Comparison of ENCODE assay signal across 18 mouse cellular contexts in genomic region chr1:62639440-62639839, GRCm38 (mm10).
"Had no signal": no experiment of that assay in that cellular context is flagged by ENCODE, and none has a peak within 500 bp of the region (broad histone marks: within the 10 kb centered on the region; RNA-seq: fewer than 3 reads in every experiment).

No protein-coding gene starts in this region.

- H3K27ac ChIP-seq: kidney, postnatal 0 days; limb, embryonic 10.5 days; limb, embryonic 13.5 days; liver, embryonic 12.5 days; liver, embryonic 15.5 days; lung, embryonic 15.5 days; midbrain, embryonic 15.5 days; neural tube, embryonic 13.5 days had no signal

- H3K4me3 ChIP-seq: limb, embryonic 10.5 days; limb, embryonic 13.5 days; liver, embryonic 12.5 days; liver, embryonic 15.5 days; lung, embryonic 15.5 days; midbrain, embryonic 15.5 days; neural tube, embryonic 13.5 days had no signal

- DNase-seq: kidney, postnatal 36 days; liver; lung, adult 18-20 months; lung, postnatal 10 days; lung, postnatal 36 days; retina, postnatal 1 day; right cerebral cortex, postnatal 25 days; thymus, adult 18-20 months; thymus, postnatal 36 days had no signal

- H3K4me1 ChIP-seq: liver, embryonic 12.5 days; liver, embryonic 15.5 days had no signal

- H3K36me3 ChIP-seq: limb, embryonic 10.5 days; limb, embryonic 13.5 days; liver, embryonic 12.5 days; liver, embryonic 15.5 days; lung, embryonic 15.5 days; midbrain, embryonic 15.5 days; neural tube, embryonic 13.5 days had no signal

- H3K9me3 ChIP-seq: limb, embryonic 10.5 days; limb, embryonic 13.5 days; liver, embryonic 12.5 days; liver, embryonic 15.5 days; lung, embryonic 15.5 days; midbrain, embryonic 15.5 days; neural tube, embryonic 13.5 days had no signal

- H3K4me2 ChIP-seq: limb, embryonic 13.5 days; liver, embryonic 12.5 days; liver, embryonic 15.5 days; lung, embryonic 15.5 days; midbrain, embryonic 11.5 days; midbrain, embryonic 15.5 days; neural tube, embryonic 13.5 days had no signal

- ATAC-seq: liver, embryonic 12.5 days; midbrain, embryonic 15.5 days had no signal

- H3K27me3 ChIP-seq: liver, embryonic 12.5 days; liver, embryonic 15.5 days; lung, embryonic 15.5 days; midbrain, embryonic 15.5 days; neural tube, embryonic 13.5 days had no signal
